ENCODE assay signal across 8 mouse cellular contexts in the genomic region with DNA sequence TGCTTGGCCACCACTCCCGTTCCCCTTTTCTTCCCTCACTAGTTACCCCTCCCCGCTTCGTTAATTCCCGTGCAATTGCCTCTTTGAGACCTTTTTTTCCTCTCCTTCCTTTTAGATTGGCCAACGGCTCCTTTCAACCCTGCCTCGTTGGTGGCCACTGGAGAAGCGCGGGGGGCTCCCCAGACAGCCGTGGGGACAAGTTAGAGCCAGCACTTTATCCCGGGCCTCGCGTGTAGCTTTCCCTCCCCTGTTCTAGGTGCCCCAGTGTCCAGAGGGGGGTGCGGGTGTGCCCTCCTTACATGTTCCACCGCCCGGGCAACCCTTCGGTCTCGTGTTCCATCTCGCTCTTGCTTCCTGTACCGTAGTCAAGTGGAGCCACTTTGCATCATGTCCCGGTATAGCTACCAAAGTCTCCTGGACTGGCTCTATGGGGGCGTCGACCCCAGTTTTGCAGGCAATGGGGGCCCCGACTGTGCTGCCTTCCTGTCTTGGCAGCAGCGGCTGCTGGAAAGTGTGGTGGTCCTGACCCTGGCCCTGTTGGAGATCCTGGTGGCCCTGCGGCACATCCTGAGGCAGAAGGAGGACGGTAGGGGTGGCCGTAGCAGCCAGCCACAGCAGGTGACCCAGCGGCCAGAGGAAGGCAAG. TPM values are rescaled to one million over a fixed set of nuclear protein-coding genes. Genes with fewer than 3 reads are reported as not detected.
DNase-seq lines count a peak whose midpoint lies in the region; ATAC-seq and TF ChIP-seq lines count a peak whose summit lies in the region.

No protein-coding gene starts in this region.

- no peak for ATAC-seq in embryonic facial prominence, embryonic 13.5 days (ENCODE audit: insufficient number of reproducible peaks, insufficient read depth, low FRiP score, low TSS enrichment, low read depth)
- ATAC-seq in hindbrain, embryonic 13.5 days (ENCODE audit: low FRiP score) = no peak
- ATAC-seq in liver, embryonic 12.5 days = no peak
- ATAC-seq in neural tube, embryonic 11.5 days (ENCODE audit: insufficient read depth, low FRiP score, low TSS enrichment) = no peak

- WGBS in embryonic facial prominence, embryonic 13.5 days = 20% methylated on average over 28 of the region's 28 CpGs
- WGBS in hindbrain, embryonic 13.5 days = 10% methylated on average over 28 of the region's 28 CpGs
- WGBS in liver, embryonic 12.5 days (ENCODE audit: insufficient replicate concordance) = 12% methylated on average over 28 of the region's 28 CpGs
- WGBS in neural tube, embryonic 11.5 days = 19% methylated on average over 28 of the region's 28 CpGs

- TF ChIP-seq POLR2A in ES-Bruce4 (IDR thresholded peaks at IDR 0.05; ENCODE audit: insufficient read depth, low read length) = no peak

- H3K9me3 ChIP-seq in ES-Bruce4 (replicated peaks; ENCODE audit: control insufficient read depth, insufficient read depth, low read length, poor library complexity, severe bottlenecking) = no peaks in the 10 kb centered on the region
- H3K9me3 ChIP-seq in embryonic facial prominence, embryonic 13.5 days = no peaks in the 10 kb centered on the region
- no peaks in the 10 kb centered on the region for H3K9me3 ChIP-seq in hindbrain, embryonic 13.5 days
- H3K9me3 ChIP-seq in liver, embryonic 12.5 days (replicated peaks) = no peaks in the 10 kb centered on the region
- H3K9me3 ChIP-seq in neural tube, embryonic 11.5 days (ENCODE audit: control insufficient read depth, low read length) = no peaks in the 10 kb centered on the region

- no peak overlapping the region for H3K27ac ChIP-seq in ES-Bruce4 (ENCODE audit: insufficient read depth, low read length)
- peak overlapping the region; percentile 95 for H3K27ac ChIP-seq in embryonic facial prominence, embryonic 13.5 days
- H3K27ac ChIP-seq in hindbrain, embryonic 13.5 days = peak overlapping the region; percentile 87
- peak overlapping the region; percentile 89 for H3K27ac ChIP-seq in liver, embryonic 12.5 days
- H3K27ac ChIP-seq in neural tube, embryonic 11.5 days (ENCODE audit: low read depth, low read length) = peak overlapping the region; percentile 3; the same call in 1 of the 2 replicates

- no peak for TF ChIP-seq CTCF in ES-Bruce4 (IDR thresholded peaks at IDR 0.05; ENCODE audit: low read depth, low read length)

- peak overlapping the region; percentile 98 for H3K4me3 ChIP-seq in ES-Bruce4 (ENCODE audit: low read depth, low read length)
- peak overlapping the region; percentile 55 for H3K4me3 ChIP-seq in embryonic facial prominence, embryonic 13.5 days
- H3K4me3 ChIP-seq in hindbrain, embryonic 13.5 days = peak overlapping the region; percentile 58
- H3K4me3 ChIP-seq in liver, embryonic 12.5 days = peak overlapping the region; percentile 70
- H3K4me3 ChIP-seq in neural tube, embryonic 11.5 days (ENCODE audit: low read depth, low read length) = peak overlapping the region; percentile 52

- peaks cover 3% of the 10 kb centered on the region for H3K4me1 ChIP-seq in ES-Bruce4 (ENCODE audit: control insufficient read depth, insufficient read depth, low read length)
- peaks cover 23% of the 10 kb centered on the region for H3K4me1 ChIP-seq in embryonic facial prominence, embryonic 13.5 days
- H3K4me1 ChIP-seq in hindbrain, embryonic 13.5 days (replicated peaks) = peaks cover 31% of the 10 kb centered on the region
- H3K4me1 ChIP-seq in liver, embryonic 12.5 days = peaks cover 72% of the 10 kb centered on the region
- H3K4me1 ChIP-seq in neural tube, embryonic 11.5 days (ENCODE audit: control insufficient read depth, insufficient read depth, low read length) = peaks cover 4% of the 10 kb centered on the region; the same call in 1 of the 2 replicates

- H3K9ac ChIP-seq in ES-Bruce4 (ENCODE audit: low read depth, poor library complexity, severe bottlenecking) = peak overlapping the region; percentile 77
- H3K9ac ChIP-seq in embryonic facial prominence, embryonic 13.5 days = peak overlapping the region; percentile 77
- H3K9ac ChIP-seq in hindbrain, embryonic 13.5 days = peak overlapping the region; percentile 78
- peak overlapping the region; percentile 79 for H3K9ac ChIP-seq in liver, embryonic 12.5 days
- peak overlapping the region; percentile 71 for H3K9ac ChIP-seq in neural tube, embryonic 11.5 days (ENCODE audit: low read length)

- H3K4me2 ChIP-seq in embryonic facial prominence, embryonic 13.5 days = peak overlapping the region; percentile 74
- H3K4me2 ChIP-seq in hindbrain, embryonic 13.5 days = peak overlapping the region; percentile 61
- peak overlapping the region; percentile 90 for H3K4me2 ChIP-seq in liver, embryonic 12.5 days
- peak overlapping the region; percentile 65 for H3K4me2 ChIP-seq in neural tube, embryonic 11.5 days (ENCODE audit: low read depth)

- H3K27me3 ChIP-seq in ES-Bruce4 (ENCODE audit: control insufficient read depth, insufficient read depth, low read length, poor library complexity, severe bottlenecking) = no peaks in the 10 kb centered on the region
- H3K27me3 ChIP-seq in embryonic facial prominence, embryonic 13.5 days = peaks cover 32% of the 10 kb centered on the region
- peaks cover 37% of the 10 kb centered on the region for H3K27me3 ChIP-seq in hindbrain, embryonic 13.5 days
- H3K27me3 ChIP-seq in liver, embryonic 12.5 days (replicated peaks) = peaks cover 15% of the 10 kb centered on the region
- H3K27me3 ChIP-seq in neural tube, embryonic 11.5 days (ENCODE audit: control insufficient read depth, insufficient read depth, low read length) = peaks cover 8% of the 10 kb centered on the region; the same call in 1 of the 2 replicates

- no peak for TF ChIP-seq EP300 in ES-Bruce4 (IDR thresholded peaks at IDR 0.05; ENCODE audit: insufficient read depth, low read depth, low read length)

- no peaks in the 10 kb centered on the region for H3K36me3 ChIP-seq in ES-Bruce4 (ENCODE audit: control insufficient read depth, insufficient read depth, low read length, poor library complexity, severe bottlenecking)
- H3K36me3 ChIP-seq in embryonic facial prominence, embryonic 13.5 days = no peaks in the 10 kb centered on the region
- no peaks in the 10 kb centered on the region for H3K36me3 ChIP-seq in hindbrain, embryonic 13.5 days
- peaks cover 21% of the 10 kb centered on the region for H3K36me3 ChIP-seq in liver, embryonic 12.5 days
- H3K36me3 ChIP-seq in neural tube, embryonic 11.5 days (ENCODE audit: control insufficient read depth, insufficient read depth, low read length) = no peaks in the 10 kb centered on the region

- peak; percentile 27 for DNase-seq in 3134 (ENCODE audit: extremely low read depth, insufficient read length, low spot score)
- no peak for DNase-seq in neural tube, embryonic 11.5 days (ENCODE audit: low spot score)
- no peak for DNase-seq in urinary bladder, postnatal 10 days (ENCODE audit: low spot score)
- no peak for DNase-seq in urinary bladder, postnatal 4 days (ENCODE audit: low spot score in 2 of 2)

RNA-seq across cellular contexts. Expression of a gene that starts 1.1 kb away (rescaled TPM):
- 14.7 and 15.5 TPM in 2 replicates for polyA plus RNA-seq in ES-Bruce4 (2011; ENCODE audit: insufficient read depth, insufficient read length, low read depth, missing spikeins)
- polyA plus RNA-seq in embryonic facial prominence, embryonic 13.5 days (2015; fragmentation: Nextera tagmentation; extraction: Ambion mirVana) = 53.7 and 56.7 TPM in 2 replicates
- 27.6 and 28.4 TPM in 2 replicates for polyA plus RNA-seq in hindbrain, embryonic 13.5 days (2015; fragmentation: Nextera tagmentation; extraction: Ambion mirVana)
- 40.1 and 41.8 TPM in 2 replicates for polyA plus RNA-seq in liver, embryonic 12.5 days (2016; fragmentation: Nextera tagmentation; extraction: Ambion mirVana)
- 39.2 and 39.6 TPM in 2 replicates for polyA plus RNA-seq in neural tube, embryonic 11.5 days (2014; fragmentation: Nextera tagmentation; extraction: Ambion mirVana)
